Mouse (Mus musculus) spleen, postnatal 14 days (tissue): ENCODE measurements at regions not wholly inside any gene's neighbourhood (a gene's known extent, or its start where the extent isn't known, plus 50 kb on each side); places are given as distances from the start of the nearest gene placed in this dataset.
"Not testable (repeated sequence)": the region's sequence is repeated elsewhere in the genome, so short reads cannot be mapped to it uniquely, and the experiment has no call there.

Experiments
- DNase-seq, 2 experiments: peaks; one replicate each; pipeline ENCODE4 v3.0.0; 2021 to 2022; ENCODE audit warnings: low spot score in 2 of 2

GRCm38 (mm10) chr7:70300516-70300915, 66.0 kb downstream of the Nr2f2 start:
- DNase-seq, result no peak

GRCm38 (mm10) chr7:70291431-70291830, 75.1 kb downstream of the Nr2f2 start:
- no peak for DNase-seq

GRCm38 (mm10) chr7:70290733-70291320, 75.7 kb downstream of the Nr2f2 start:
- no peak for DNase-seq

- no peak for DNase-seq
These were observed 76.3 kb downstream of the Nr2f2 start for GRCm38 (mm10) chr7:70290277-70290676.

- no peak for DNase-seq
These were observed 77.9 kb downstream of the Nr2f2 start for GRCm38 (mm10) chr7:70288621-70289020.

- no peak for DNase-seq
These were observed 78.6 kb downstream of the Nr2f2 start for GRCm38 (mm10) chr7:70287891-70288421.

GRCm38 (mm10) chr7:70286836-70287355, 79.6 kb downstream of the Nr2f2 start:
- DNase-seq, result no peak

- DNase-seq, result no peak
These were observed 81.2 kb downstream of the Nr2f2 start for GRCm38 (mm10) chr7:70285344-70285743.

GRCm38 (mm10) chr7:70283836-70284235, 82.7 kb downstream of the Nr2f2 start:
- DNase-seq, result no peak

- no peak for DNase-seq
These were observed 83.4 kb downstream of the Nr2f2 start for GRCm38 (mm10) chr7:70283166-70283565.

- no peak for DNase-seq
These were observed 84.5 kb downstream of the Nr2f2 start for GRCm38 (mm10) chr7:70281891-70282515.

GRCm38 (mm10) chr7:70281381-70281750, 85.2 kb downstream of the Nr2f2 start:
- DNase-seq, result no peak

GRCm38 (mm10) chr7:70280643-70281380, 85.7 kb downstream of the Nr2f2 start:
- no peak for DNase-seq

- DNase-seq, result no peak
These were observed 86.5 kb downstream of the Nr2f2 start for GRCm38 (mm10) chr7:70279927-70280642.

- no peak for DNase-seq
These were observed 87.4 kb downstream of the Nr2f2 start for GRCm38 (mm10) chr7:70279101-70279500.

GRCm38 (mm10) chr7:70276078-70276477, 90.5 kb downstream of the Nr2f2 start:
- DNase-seq, result no peak

GRCm38 (mm10) chr7:70274312-70274711, 92.2 kb downstream of the Nr2f2 start:
- no peak for DNase-seq

GRCm38 (mm10) chr7:70267075-70267474, 99.5 kb downstream of the Nr2f2 start:
- DNase-seq, result no peak

- DNase-seq, result no peak
These were observed 109.7 kb downstream of the Nr2f2 start for GRCm38 (mm10) chr7:70256806-70257205.

GRCm38 (mm10) chr7:70255072-70255471, 111.5 kb downstream of the Nr2f2 start:
- DNase-seq, result no peak

- DNase-seq, result no peak
These were observed 113.3 kb downstream of the Nr2f2 start for GRCm38 (mm10) chr7:70253275-70253674.

- DNase-seq, result not testable (repeated sequence)
These were observed 127.5 kb downstream of the Nr2f2 start for GRCm38 (mm10) chr7:70239059-70239458.
